Mouse (Mus musculus) B cell, adult 2 months (primary cell): ENCODE results near the gene Tmem200b.

ENCODE experiments used
- DNase-seq, 2 experiments: peaks; one replicate each; pipeline ENCODE4 v3.0.0; 2022

Tmem200b gene

DNA sequence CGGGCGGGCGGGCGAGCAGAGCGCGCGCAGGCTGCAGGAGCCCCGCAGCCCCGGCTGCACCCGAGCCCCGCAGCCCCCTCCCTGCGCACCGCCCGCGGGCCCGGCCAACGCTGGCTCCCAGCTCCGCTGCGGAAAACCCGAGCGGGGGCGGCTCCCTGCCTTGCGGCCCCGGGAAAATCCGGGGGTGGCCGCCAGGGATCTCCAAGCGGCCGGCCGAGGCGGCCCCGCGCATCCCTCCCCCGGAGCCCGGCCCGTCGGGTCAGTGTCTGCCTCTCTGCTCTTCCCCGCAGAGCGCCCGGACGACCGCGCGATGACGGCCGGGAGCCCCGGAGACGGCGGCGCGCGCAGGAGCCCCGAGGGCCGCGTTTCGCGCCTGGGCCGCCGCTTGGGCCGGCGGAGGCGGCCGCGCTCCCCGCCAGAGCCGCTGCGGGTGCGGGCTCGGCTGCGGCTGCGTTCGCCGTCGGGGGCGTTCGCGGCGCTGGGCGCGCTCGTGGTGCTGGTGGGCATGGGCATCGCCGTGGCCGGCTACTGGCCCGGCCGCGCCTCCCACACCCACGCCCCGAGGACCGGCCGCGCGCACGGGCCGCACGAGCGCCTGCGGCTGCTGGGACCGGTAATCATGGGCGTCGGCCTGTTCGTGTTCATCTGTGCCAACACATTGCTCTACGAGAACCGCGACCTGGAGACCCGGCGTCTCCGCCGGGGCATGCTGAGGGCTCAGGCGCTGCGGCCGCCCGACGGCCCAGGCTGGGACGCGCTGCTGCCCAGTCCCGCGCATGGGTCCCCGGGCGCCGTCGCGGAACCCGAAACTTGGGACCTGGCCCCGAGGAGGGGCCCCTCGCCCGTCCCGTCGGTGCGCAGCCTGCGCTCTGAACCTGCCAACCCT, at the start of gene Tmem200b:
TSS of gene Tmem200b (plus strand) at position 311 of the 886 bp plus-strand sequence.
- peak in 1 of 2 experiments; percentile 11 for DNase-seq

DNA sequence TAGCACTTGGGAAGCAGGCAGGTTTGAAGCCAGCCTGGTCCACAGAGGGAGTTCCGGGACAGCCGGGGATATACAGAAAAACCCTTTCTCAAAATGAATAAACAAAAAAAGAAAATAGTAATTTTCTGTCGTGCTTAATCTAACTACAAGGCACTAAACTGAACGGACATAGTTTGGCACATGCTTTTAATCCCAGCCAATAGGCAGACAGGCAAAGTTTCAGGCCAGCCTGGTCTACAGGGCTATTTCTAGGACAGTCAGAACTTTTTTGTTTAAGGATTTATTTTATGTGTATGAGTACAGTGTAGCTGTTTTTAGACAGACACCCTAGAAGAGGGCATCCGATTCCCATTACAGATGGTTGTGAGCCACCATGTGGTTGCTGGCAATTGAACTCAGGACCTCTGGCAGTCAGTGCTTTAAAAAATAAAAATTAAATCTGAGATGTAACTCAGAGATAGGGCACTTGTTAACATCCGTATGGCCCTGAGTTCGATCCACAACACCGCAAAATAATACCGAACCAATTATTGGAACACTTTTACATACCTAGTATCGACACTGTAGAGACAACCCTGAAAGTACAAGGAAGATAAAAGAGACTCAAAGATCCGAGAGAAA, 48.8 kb upstream of the Tmem200b start:
- peak in 1 of 2 experiments; percentile 8 for DNase-seq

DNA sequence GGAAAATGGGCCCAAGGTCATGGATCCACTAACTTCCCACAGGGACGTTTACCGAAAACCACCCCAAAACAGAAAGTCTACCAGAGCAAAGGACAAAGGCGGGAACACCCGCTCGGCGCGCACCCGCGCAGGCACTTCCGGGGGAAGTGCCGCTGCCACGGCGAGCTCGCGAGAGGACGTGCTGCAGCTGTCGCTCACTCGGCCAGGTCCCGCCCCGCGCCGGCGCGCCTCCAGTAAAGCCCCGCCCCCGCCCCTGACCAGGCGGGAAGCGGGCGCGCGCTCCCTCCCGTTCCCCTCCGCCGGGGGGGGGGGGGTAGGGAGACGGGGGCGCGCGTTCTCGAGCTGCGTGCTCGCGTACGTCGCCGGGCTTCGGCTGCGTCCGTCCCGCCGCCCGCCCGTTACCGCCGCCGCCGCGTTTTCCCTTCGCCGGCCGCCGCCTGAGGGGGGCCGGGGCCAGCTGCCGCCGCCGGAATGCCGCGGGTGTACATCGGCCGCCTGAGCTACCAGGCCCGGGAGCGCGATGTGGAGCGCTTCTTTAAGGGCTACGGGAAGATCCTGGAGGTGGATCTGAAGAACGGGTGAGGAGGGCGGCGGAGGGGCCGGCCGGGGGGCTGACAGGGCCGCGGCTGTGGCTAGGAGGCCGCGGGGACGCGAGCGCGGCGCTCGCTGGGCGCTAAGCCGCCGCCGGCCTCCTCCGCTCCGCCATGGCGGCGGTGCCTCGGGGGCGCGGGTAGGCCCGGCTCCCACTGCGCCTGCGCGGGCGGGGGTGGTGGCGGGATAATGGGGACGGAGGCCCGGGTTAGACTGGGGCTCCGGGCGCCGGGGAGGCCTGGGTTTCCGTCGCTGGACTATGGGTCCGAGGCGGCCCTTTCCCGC, 48.0 kb upstream of the Tmem200b start, which contains the start of gene Srsf4:
TSS of gene Srsf4 (plus strand) at position 325 of the 876 bp plus-strand sequence.
- DNase-seq = peak; percentile 93 to 94

DNA sequence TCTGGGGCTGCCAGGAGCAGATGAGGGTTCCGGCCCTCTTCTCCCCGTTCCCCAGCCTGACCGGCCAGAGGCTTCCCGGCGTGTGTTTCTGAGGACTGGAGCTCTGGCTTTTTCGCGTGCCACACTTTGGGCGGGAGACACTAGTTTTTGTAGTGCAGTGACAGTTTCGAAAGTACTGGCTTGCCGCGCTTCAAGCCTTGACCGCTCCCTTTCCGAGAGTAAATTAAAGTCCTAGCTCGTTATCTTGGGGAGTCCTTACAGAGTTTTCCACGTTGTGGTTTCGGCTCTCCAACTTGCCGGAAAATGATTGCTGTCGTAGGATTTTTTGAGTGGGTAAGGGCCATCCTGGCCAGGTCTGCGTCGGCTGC, 47.4 kb upstream of the Tmem200b start:
- DNase-seq = no peak

DNA sequence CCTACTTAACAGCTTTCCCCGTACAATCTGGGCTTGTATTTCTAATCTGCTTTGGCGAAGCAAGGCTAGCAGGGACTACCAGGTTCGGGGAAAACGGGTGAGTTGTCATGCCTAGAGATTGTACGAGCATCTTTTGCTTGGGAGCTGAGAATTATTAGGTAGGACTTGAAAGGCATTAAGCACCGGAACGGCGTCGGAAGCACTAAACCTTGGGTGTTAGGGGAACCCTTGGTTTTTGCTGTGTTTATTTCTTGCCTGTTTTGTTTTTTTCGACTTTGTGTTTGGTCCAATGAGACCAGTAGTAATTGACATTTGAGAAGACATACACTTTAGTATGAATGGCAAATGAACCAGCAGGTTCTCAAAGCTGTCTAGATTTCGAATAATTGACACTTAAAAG, 47.0 kb upstream of the Tmem200b start:
- peak in 1 of 2 experiments; percentile 21 for DNase-seq

DNA sequence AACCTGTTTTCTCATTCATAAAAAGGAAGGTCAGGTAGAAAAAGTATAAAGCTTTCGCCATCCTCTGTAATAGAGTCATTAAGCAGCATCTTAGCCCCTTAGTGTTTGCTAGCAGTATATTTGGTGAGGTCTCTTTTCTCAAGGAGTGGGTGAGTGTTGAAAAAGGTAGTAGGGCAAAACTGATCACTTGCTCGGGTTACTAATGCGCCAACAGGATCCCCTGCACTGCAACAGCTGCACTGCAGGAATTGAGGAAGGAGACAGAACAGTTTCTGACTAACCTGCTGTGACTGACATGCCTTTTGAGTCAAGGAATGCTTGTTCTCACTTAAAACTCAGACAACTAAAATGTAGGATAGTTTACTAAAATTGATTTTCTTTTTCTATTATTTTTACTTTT, 46.3 kb upstream of the Tmem200b start:
- DNase-seq = peak; percentile 11 to 17

DNA sequence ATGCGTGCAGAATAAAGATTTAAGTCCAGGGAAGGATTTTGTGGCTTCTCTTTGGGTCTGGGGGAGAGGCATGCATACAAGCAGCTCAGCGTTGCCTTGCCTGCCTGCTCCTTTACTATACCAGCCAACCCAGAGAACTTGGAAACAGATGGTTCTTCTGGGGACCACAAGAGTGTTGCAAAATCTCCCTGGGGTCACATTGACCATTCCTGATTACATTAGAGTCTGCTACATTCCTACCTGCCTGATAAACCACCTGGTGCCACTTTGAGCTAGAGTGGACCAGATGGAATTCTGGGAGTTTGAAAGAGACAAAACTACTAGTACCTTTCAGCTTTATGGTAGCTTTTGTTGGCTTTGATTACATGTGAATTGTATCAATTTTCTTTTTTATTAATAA, 44.7 kb upstream of the Tmem200b start:
- no peak for DNase-seq

DNA sequence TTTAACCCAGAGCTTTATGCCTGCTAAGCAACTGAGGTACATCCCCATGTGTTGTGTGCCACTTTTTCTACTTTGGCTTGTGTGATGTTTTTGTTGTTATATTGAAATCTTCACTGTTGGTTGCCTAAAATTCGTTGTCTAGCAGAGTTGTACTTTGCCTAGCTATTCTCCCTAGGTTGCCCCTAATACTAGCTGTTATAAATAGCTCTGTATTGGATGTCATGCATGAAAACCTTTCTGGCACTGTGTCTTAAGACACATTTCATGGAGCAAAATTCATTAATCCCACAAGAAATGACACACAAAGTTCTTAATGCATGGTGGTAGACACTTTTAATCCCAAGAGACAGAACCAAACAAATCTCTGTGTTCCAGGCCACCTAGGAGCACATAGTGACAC, 41.9 kb upstream of the Tmem200b start:
- no peak for DNase-seq

DNA sequence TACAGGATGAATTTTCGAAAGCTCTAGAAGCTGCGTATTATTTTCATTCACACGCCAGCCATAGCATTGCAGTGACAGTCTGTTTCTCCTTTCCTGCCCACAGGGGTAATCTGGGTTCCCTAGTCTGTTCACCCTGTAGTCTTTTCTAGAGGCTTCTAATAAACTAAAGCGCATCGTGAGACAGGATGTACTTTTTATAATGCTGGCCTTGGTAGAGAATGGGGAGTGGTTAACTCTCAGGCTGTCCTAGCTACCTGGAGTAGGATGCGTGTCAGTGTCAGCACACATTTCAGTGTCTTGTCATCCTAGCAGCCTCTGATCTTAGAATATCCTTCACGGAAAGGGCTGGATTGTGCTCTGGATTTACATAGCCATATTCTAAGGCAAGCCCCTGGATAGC, 40.3 kb upstream of the Tmem200b start:
- no peak for DNase-seq

DNA sequence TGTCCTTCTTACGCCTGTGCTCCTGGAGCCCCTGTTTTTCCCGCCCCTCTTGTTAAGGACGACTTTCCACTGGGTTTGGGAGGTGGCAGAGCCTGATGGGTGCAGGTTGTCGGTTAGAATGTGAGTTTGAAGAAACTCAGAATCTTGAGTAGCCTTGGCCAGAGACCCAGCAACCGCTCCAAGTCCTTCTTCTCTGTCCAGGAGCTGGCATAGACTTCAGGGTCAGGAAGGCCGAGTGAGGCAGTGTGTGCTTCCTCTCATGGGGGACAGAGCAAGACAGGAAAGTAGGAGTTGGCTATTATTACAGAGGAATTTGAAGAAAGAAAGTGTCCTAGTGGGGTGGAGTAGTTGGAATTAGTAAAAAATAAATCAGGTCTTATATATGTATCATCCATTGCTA, 38.0 kb upstream of the Tmem200b start:
- no peak for DNase-seq

DNA sequence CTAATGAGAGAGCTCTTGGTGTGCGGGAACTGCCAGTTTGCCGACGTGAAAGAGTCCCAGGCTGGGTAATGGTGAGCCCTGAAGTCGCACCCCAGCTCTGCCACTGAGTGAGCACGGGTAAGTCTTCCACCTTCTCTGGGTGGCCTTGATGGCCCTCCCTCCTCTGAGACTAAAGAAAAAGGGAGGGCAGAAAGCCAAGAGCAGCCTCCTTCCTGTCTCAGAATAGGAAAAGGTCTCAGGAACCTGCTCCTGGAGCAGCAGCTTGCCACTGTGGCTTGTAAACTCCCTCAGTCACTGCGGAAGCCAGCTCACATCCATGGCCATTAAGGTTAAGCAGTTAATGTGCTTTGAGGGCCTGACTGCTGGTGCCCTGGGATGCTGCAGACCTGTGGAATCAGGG, 36.2 kb upstream of the Tmem200b start:
- no peak for DNase-seq

DNA sequence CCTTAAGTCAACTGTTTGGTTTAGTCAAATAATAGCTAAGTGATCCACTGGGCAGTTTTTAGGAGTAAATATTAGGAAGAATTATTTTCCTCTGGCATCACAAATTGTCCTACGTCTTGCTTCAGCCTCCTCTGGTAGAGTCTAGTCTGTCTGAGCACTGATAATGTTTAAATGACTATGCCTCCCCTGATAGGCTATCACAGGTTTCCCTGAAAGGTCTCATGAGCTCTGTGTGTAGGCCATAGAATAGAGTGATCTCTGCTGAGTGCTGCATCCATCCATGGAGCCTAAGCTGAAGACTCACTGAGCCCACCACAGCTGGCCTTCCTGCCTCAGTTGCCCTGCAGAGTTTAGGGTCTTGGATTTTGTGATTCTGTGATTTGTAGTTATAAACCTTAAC, 33.0 kb upstream of the Tmem200b start:
- DNase-seq = no peak

DNA sequence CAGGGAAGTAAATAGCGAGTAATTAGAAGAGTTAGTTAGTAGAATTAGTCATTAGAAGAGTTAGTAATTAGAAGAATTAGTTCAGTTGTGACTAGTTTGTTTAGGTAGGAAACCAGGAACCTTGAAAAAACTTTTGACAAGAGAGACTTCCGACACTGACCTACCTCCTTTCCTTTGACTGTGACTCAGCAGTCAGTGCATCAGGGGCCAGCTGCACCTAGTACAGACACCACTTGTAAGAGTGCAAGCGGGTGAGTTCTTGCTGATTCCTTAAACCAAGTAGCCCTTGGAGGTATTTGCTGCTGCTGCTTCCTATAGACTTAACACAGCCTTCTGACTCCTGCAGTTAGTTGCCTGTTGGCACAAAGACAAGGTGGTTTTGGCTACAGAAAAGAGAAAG, 30.9 kb upstream of the Tmem200b start:
- no peak for DNase-seq

DNA sequence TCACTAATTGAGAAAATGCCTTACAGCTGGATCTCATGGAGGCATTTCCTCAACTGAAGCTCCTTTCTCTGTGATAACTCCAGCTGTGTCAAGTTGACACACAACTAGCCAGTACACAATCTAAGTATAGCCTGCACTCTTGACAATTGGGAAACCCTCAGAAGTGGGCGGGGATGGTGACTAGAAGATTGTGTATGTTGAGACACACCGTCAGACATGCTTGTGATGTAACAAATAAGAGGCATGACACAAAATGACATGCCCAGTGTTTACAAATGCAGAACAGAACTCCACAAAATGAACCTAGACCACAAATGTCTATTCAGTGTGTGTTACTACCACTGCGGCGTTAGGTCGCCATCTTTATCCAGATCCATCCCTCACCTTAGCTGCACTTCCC, 24.5 kb upstream of the Tmem200b start:
- no peak for DNase-seq

DNA sequence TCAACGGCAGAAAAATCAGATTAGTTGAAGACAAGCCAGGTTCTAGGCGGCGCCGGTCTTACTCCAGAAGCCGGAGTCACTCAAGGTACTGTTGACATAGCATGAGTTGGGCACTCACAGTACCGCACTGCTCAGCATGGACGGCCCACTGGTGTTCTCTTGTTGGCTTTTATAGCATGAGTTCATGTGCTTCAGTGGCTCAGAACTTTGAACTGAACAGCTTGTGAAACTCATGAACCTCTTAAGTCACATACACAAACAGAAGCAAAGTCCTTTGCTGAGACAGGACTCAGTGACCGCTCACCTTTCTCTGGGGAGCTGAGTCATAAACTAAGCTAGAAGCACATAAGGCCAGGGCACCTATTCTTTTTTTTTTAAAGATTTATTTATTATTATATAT, 23.8 kb upstream of the Tmem200b start:
- DNase-seq = no peak

DNA sequence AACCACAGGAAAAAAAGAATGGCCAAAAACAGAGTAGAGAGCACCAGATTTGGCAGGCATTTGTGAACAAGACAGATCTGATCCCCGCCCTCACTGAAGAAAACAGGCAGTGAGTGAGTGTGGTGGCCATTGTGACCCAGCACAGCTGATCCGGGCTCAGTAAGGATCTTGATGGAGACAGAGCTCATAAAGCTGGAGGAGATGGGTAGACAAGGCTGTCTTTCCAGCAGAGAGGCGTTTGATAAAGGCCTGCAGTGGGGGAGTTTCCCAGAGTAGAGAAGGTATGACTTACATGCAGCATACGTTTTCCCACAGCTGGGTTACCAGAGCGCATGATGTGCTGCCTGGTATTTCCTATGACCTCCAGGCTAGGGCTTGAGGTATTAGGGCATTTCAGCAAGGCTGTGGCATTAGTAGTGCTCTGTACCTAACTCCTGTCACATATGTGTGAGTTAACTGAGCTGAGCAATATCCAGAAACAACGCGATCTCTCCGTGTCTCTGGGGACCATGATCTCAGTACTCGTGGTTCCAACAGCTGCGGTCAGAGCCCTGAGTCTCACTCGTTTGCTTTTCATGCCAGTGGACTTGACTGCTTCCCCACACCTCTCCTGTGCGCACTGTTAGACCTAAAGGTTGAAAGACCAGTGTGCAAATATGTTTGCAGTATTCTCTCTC, 22.9 kb upstream of the Tmem200b start:
- no peak for DNase-seq

DNA sequence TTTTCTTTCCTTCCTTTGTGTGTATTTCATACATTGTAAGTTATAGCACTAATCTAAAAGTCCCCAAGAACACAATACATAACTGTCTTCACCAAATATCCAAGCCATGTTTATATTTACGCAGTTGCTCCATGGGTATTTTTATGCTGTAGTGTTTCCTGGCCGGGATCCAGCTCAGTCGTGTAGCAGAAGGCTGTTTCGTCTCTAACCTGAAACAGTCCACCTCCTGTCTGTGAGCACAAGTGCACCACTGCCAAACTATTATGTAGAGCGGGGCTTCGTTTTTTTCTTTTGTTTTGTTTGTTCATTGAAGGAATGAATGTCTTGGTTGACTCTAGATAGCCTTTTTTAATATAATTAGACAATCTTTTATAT, 22.4 kb upstream of the Tmem200b start:
- DNase-seq = no peak

DNA sequence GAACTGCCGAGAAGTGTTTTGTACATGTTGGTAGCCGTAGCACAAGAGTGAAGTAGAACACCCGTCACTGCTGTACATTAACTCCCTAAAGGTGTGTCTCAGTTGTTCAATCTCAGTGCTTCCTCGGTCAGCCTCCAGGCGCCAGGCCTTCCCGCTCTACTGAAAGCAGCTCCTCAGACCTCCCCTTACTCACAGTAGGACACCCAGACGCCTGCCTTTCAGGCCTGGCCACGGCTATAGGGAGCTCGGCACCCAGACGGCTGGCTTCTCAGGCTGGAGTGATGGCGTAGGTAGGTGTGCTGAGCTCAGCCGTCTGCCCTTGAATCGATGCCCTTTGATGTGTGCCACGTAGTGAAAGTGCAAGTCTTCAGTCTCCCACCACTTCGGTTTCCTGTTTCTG, 20.5 kb upstream of the Tmem200b start:
- no peak for DNase-seq

DNA sequence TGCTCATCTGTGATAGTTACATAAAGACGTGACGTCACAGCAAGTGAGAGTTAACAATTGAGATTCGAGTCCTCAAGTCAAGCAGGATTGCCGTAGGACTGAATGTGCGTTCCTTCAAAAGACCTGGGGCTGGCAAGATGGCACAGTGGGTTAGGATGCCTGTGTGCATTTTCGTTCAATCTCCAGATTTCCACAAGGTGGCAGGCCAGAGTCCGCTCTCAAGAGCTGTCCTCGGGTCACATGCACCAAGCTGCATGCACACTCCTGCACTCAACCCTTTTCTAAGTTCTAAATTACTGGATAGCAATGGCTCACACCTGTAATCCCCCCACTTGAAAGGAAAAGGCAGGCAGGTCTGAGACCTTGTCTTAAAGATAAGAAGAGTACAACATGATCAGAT, 17.1 kb upstream of the Tmem200b start:
- peak; percentile 37 to 38 for DNase-seq

DNA sequence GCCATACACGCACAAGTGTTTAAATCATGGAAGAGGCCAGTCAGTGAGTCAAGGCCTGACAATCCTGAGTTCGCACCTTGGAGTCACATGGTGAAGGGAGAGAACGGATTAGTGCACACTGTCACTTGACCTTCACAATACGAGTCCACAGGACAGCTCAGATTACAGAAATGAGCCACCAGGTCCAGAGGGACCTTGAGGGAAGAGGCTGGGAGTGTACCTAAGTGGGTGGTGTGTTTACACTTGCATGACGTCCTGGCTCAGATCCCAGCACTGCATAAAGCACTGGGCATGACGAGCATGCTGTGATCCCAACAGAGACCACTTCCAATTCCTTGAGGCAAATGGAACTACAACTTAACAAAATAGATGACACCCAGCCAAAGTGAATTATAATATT, 15.1 kb upstream of the Tmem200b start:
- DNase-seq = no peak

DNA sequence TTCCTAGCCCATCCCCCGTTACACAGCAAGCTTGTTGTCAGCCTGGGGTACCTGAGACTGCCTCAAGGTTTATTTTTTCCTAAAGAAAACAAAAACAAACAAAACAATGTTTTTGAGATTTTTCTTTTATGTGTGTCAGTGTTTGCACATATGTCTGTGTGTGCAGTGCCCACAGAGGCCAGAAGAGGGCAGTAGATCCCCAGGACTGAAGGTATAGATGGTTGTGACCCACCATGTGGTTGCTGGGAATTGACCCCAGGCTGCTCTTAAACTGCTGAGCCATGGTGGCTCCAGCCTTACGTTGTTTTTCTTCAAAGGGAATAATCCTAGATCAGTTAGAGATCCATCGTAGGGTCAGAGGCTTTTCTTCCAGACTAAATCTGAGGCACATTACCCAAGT, 13.7 kb upstream of the Tmem200b start:
- DNase-seq = peak; percentile 53 to 63

DNA sequence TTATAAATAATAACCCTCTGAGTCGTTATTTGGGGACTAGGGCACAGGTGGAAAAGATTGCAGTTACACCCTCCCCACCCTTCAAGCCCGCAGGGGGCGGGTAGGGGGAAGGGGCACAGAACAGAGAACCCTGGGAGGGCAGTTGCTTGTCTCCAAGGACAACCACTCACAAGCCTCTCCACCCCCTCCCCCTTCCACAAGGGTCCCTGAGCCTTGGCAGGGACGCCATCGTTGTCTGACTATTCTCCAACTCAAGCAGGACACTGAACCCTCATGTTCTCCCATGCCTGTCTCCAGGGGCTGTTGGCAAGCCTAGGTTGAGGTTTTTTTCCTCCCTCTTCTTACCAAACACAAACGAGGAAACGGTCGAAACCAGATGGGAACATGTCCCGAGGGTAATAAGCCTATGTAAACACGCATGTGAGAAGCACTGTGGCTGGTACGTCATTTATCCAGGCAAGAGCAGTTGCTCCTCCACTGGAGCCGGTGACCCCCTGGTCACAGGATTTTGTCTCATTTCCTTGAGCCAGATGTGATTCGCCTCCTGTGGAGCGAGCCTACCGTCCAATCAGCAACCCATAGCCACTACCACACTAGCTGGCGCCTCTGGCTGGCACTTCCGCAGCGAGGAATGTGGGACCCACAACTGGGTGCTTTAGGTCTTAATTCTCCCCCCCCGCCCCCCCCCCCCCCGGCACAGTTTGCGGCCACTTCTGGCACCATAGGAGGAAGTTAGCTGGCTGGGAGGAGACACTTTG, 11.2 kb upstream of the Tmem200b start:
- DNase-seq = peak in 1 of 2 experiments; percentile 46
